Mouse (Mus musculus): ENCODE measurements around the gene Ovol2. TPM values are rescaled to one million over a fixed set of nuclear protein-coding genes. Genes with fewer than 3 reads are reported as not detected.

Gene Ovol2
- total and polyA plus RNA-seq, 3 experiments: 0.05 TPM; not detected in 2

DNA sequence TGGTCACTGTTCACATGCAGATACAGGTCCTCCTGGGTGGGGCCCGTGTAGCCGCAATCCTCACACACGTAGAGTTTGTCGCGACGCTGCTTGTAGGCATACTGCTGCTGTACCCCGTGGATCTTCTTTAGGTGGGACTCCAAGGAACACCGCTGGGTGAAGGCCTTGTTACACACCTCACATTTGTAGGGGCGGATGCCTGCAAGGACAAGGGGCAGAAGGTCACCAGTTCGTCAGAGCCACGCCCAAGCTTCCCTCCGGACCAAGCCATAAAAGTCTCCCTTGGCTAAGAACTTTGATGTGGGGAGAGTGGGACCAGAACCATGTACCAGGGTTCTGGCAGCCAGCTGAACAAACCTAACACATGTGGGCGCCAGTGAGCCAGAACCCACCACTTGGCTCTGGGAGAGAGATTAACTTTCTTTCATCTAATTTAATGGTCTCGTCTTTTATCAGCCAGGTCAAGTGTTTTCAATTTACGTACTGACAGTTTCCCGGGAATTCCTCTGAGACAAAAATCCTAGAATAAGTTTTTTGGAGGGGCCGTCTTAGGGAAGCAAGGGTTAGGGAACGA, 26.1 kb downstream of the Ovol2 start:
- H3K9me3 ChIP-seq (replicated peaks): no peaks in the 10 kb centered on the region
- ATAC-seq (ENCODE audit: extremely low read depth, insufficient number of reproducible peaks, low FRiP score, poor library complexity, severe bottlenecking): no peak
- H3K36me3 ChIP-seq (replicated peaks): no peaks in the 10 kb centered on the region
- TF ChIP-seq CTCF (IDR thresholded peaks at IDR 0.05; ENCODE audit: low read depth, low read length): no peak
- no peak for TF ChIP-seq GATA1 (IDR thresholded peaks at IDR 0.05; ENCODE audit: borderline replicate concordance, low read length)
- no peak for TF ChIP-seq GATA2 (IDR thresholded peaks at IDR 0.05; ENCODE audit: borderline replicate concordance, low read depth, low read length)
- no peak for TF ChIP-seq TAL1 (conservative IDR thresholded peaks at IDR 0.05; ENCODE audit: low read depth, low read length)
- TF ChIP-seq POLR2AphosphoS5 (IDR thresholded peaks at IDR 0.05; ENCODE audit: insufficient replicate concordance, low read depth, low read length): no peak
- peaks cover 22% of the 10 kb centered on the region for H3K27me3 ChIP-seq (ENCODE audit: insufficient read depth, low read length)
- H3K4me1 ChIP-seq (ENCODE audit: insufficient read depth, low read depth, low read length): no peaks in the 10 kb centered on the region
- DNase-seq (ENCODE audit: low spot score): no peak
- H3K4me3 ChIP-seq (ENCODE audit: low read depth, low read length): no peak overlapping the region

DNA sequence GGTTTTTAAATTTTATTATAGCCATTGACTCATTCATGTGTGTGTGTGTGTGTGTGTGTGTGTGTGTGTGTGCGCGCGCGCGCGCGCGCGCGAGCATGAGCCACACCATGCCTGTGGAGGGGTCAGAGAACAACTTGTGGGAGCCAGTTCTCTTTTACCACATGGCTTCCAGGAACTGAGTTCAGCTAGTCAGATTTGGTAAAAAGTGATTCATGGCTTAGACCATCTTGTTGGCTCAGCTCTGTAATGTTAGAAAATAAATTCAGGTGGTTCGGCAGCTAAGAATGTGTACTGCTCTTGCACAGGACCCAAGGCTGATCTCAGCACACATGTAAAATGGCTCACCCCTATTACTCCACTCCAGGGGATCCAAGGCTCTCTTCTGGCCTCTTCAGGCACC, 30.8 kb downstream of the Ovol2 start:
- no peaks in the 10 kb centered on the region for H3K36me3 ChIP-seq (replicated peaks)
- H3K27me3 ChIP-seq (ENCODE audit: insufficient read depth, low read length): peaks cover 28% of the 10 kb centered on the region
- H3K4me3 ChIP-seq (ENCODE audit: low read depth, low read length): no peak overlapping the region
- TF ChIP-seq GATA1 (IDR thresholded peaks at IDR 0.05; ENCODE audit: borderline replicate concordance, low read length) (no peak), CTCF (IDR thresholded peaks at IDR 0.05; ENCODE audit: low read depth, low read length) (no peak), POLR2AphosphoS5 (IDR thresholded peaks at IDR 0.05; ENCODE audit: insufficient replicate concordance, low read depth, low read length) (no peak), TAL1 (conservative IDR thresholded peaks at IDR 0.05; ENCODE audit: low read depth, low read length) (no peak), GATA2 (IDR thresholded peaks at IDR 0.05; ENCODE audit: borderline replicate concordance, low read depth, low read length) (no peak)
- ATAC-seq (ENCODE audit: extremely low read depth, insufficient number of reproducible peaks, low FRiP score, poor library complexity, severe bottlenecking) (no peak), DNase-seq (ENCODE audit: low spot score) (no peak)
- H3K9me3 ChIP-seq (replicated peaks): no peaks in the 10 kb centered on the region
- H3K4me1 ChIP-seq (ENCODE audit: insufficient read depth, low read depth, low read length): no peaks in the 10 kb centered on the region

DNA sequence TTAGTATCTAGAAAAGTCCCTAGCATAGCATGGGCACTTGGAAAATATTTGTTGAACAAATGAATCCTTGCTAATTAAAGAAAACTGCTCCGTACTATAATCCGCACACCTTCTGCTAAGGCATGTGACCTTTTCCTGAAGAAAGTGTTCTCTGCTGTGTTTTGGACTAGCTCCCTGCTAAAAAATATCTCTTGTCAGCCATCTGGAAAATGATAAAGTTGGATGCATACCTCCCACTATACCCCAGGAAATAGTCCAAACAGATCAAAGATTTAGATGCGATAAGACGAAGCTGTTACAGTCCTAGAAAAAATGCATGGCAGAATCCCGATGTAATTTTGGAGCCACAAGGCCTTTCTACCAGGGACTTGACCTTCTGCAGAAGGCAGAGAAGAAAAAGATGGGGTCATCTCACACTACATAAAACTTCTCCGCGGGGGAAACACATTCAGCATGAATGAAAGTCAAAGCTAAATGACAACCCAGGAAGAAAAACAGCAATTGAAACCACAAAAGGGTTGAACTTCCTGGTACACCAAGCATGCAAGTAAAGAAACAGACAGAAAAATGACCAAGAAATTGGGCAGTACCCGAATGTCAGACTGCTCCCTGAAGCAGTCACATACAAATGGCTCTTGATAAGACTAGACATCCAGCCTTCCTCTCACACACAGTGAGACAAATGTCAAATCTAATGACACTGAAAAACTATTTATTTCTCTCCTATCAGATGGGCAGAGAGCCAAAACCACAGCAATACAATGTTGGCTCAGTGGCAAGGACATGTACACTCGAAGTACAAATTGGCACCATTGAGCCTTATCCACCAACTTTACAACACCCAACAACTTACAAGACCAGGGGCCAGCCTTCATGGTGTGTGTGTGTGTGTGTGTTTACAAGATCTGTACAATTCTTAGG, 31.9 kb downstream of the Ovol2 start:
- TF ChIP-seq GATA2 (IDR thresholded peaks at IDR 0.05; ENCODE audit: borderline replicate concordance, low read depth, low read length) (no peak), TAL1 (conservative IDR thresholded peaks at IDR 0.05; ENCODE audit: low read depth, low read length) (no peak), CTCF (IDR thresholded peaks at IDR 0.05; ENCODE audit: low read depth, low read length) (no peak), POLR2AphosphoS5 (IDR thresholded peaks at IDR 0.05; ENCODE audit: insufficient replicate concordance, low read depth, low read length) (no peak), GATA1 (IDR thresholded peaks at IDR 0.05; ENCODE audit: borderline replicate concordance, low read length) (no peak)
- no peaks in the 10 kb centered on the region for H3K4me1 ChIP-seq (ENCODE audit: insufficient read depth, low read depth, low read length)
- no peaks in the 10 kb centered on the region for H3K9me3 ChIP-seq (replicated peaks)
- DNase-seq (ENCODE audit: low spot score) (no peak), ATAC-seq (ENCODE audit: extremely low read depth, insufficient number of reproducible peaks, low FRiP score, poor library complexity, severe bottlenecking) (no peak)
- no peaks in the 10 kb centered on the region for H3K36me3 ChIP-seq (replicated peaks)
- no peak overlapping the region for H3K4me3 ChIP-seq (ENCODE audit: low read depth, low read length)
- peaks cover 29% of the 10 kb centered on the region for H3K27me3 ChIP-seq (ENCODE audit: insufficient read depth, low read length)

DNA sequence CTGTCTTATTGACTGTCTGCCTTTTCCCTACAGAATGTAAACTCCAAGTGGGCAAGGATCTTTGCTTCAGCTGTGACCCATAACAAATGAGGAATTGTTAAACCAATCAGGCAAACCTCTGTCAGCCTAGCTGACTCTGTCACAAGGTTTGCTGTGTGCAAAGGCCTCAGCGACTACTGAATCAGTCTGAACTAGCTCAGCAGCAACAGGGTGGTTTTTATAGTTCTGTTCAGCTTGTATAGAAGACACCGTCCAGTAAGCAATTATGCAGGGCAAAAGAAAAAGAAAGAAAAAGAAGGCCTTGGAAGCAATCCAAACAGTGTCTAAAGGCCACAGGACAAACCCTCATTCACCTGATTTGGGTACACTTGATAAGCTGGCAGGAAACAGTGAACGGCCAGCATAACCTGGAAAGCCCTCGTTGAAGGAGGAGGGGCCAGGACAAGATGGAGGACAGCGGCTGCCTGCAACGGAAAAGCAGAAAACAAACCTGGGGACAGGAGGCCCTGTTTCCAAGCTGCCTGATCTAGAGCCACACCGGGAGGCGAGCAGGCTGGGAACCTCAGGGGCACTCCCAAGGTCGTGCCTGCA, 36.7 kb downstream of the Ovol2 start:
- no peaks in the 10 kb centered on the region for H3K9me3 ChIP-seq (replicated peaks)
- H3K4me3 ChIP-seq (ENCODE audit: low read depth, low read length): no peak overlapping the region
- H3K36me3 ChIP-seq (replicated peaks): no peaks in the 10 kb centered on the region
- TF ChIP-seq GATA2 (IDR thresholded peaks at IDR 0.05; ENCODE audit: borderline replicate concordance, low read depth, low read length) (no peak), GATA1 (IDR thresholded peaks at IDR 0.05; ENCODE audit: borderline replicate concordance, low read length) (no peak), CTCF (IDR thresholded peaks at IDR 0.05; ENCODE audit: low read depth, low read length) (no peak), POLR2AphosphoS5 (IDR thresholded peaks at IDR 0.05; ENCODE audit: insufficient replicate concordance, low read depth, low read length) (no peak), TAL1 (conservative IDR thresholded peaks at IDR 0.05; ENCODE audit: low read depth, low read length) (no peak)
- DNase-seq (ENCODE audit: low spot score): no peak
- H3K4me1 ChIP-seq (ENCODE audit: insufficient read depth, low read depth, low read length): no peaks in the 10 kb centered on the region
- no peak for ATAC-seq (ENCODE audit: extremely low read depth, insufficient number of reproducible peaks, low FRiP score, poor library complexity, severe bottlenecking)
- peaks cover 23% of the 10 kb centered on the region for H3K27me3 ChIP-seq (ENCODE audit: insufficient read depth, low read length)

DNA sequence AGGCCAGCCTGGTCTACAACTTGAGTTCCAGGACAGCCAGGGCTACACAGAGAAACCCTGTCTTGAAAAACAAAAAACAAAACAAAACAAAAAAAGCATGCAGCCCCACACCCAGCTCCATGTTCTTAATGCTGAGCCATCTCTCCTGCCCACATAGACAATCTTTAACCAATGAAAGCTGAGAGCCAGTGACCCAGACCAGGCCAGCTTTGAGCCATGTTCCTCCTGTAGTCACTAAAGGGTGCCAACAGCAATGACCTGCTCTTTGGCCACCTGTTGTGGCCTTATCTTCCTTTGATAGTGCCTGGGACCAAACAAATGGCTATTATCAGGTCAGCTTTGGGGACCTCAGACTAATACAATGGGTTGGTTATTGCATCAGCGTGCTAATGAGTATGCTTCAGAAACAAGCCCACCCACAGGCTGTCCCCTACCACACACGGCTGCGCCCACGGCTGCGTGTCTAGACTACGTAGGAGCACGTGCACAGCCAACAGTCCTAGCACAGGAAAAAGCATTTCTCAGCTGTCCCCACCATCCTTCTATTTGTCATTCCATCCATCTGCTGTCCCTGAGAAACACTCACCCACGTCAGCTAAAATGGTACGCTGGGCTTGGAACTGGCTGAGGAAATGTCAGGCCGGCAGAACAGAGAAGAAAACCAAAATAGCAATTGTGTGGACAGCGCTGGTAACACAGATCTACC, 40.2 kb downstream of the Ovol2 start:
- Histone ChIP-seq H3K9me3 (replicated peaks) (no peaks in the 10 kb centered on the region), H3K36me3 (replicated peaks) (no peaks in the 10 kb centered on the region), H3K4me1 (ENCODE audit: insufficient read depth, low read depth, low read length) (no peaks in the 10 kb centered on the region), H3K27me3 (ENCODE audit: insufficient read depth, low read length) (peaks cover 26% of the 10 kb centered on the region), H3K4me3 (ENCODE audit: low read depth, low read length) (no peak overlapping the region)
- DNase-seq (ENCODE audit: low spot score): no peak
- ATAC-seq (ENCODE audit: extremely low read depth, insufficient number of reproducible peaks, low FRiP score, poor library complexity, severe bottlenecking): no peak
- TF ChIP-seq GATA1 (IDR thresholded peaks at IDR 0.05; ENCODE audit: borderline replicate concordance, low read length): no peak
- no peak for TF ChIP-seq GATA2 (IDR thresholded peaks at IDR 0.05; ENCODE audit: borderline replicate concordance, low read depth, low read length)
- no peak for TF ChIP-seq TAL1 (conservative IDR thresholded peaks at IDR 0.05; ENCODE audit: low read depth, low read length)
- TF ChIP-seq POLR2AphosphoS5 (IDR thresholded peaks at IDR 0.05; ENCODE audit: insufficient replicate concordance, low read depth, low read length): no peak
- no peak for TF ChIP-seq CTCF (IDR thresholded peaks at IDR 0.05; ENCODE audit: low read depth, low read length)
